Mouse (Mus musculus) layer of hippocampus, postnatal 36 days (tissue): ENCODE measurements around the gene Trim16. TPM values are rescaled to one million over a fixed set of nuclear protein-coding genes. Genes with fewer than 3 reads are reported as not detected.

Experiments
- total RNA-seq, 2 experiments: library from RNA; stranded (reverse); gene quantifications; 2 replicates each; pipeline ENCODE4 v1.2.3; 2021

Trim16 gene
- total RNA-seq, 2 experiments from 2014 or later: 1.2 to 1.7 TPM

Other genes with a start within 250 kb of the Trim16 start
- 10 to 100 TPM; 13.1 to 13.9 TPM for gene Trpv2, start 245.7 kb upstream of the Trim16 start, total RNA-seq
- gene Lrrc75a, start 171.7 kb upstream of the Trim16 start, total RNA-seq: 1 to 10 TPM; 7.7 to 8.1 TPM
- gene Mmgt2, start 171.6 kb upstream of the Trim16 start, total RNA-seq: 10 to 100 TPM; 16.5 to 17.1 TPM
- 10 to 100 TPM; 14.6 to 18.6 TPM for gene Zfp287, start 88.3 kb upstream of the Trim16 start, total RNA-seq
- not detected for gene Gm10428, start 67.1 kb upstream of the Trim16 start, total RNA-seq
- gene Zfp286, start 30.8 kb upstream of the Trim16 start, total RNA-seq: 10 to 100 TPM; 22.0 to 24.2 TPM
- 1 to 10 TPM; 1.4 to 1.6 TPM for gene Fbxw10, start 26.8 kb downstream of the Trim16 start, total RNA-seq
- 10 to 100 TPM; 30.5 to 35.9 TPM for gene Tvp23b, start 59.2 kb downstream of the Trim16 start, total RNA-seq
- gene Cdrt4, start 131.0 kb downstream of the Trim16 start, total RNA-seq: under 1 TPM in 1 of 2 experiments, not detected in 1; 0.56 TPM
- gene Tekt3, start 241.4 kb downstream of the Trim16 start, total RNA-seq: not detected